Mouse (Mus musculus): Measurements from ENCODE around the gene Slc15a3. TPM values are rescaled to one million over a fixed set of nuclear protein-coding genes. Genes with fewer than 3 reads are reported as not detected.

The Slc15a3 gene
- total and polyA plus RNA-seq, 3 experiments = 0.02 to 0.05 TPM; not detected in 1

- ATAC-seq (ENCODE audit: extremely low read depth, insufficient number of reproducible peaks, low FRiP score, poor library complexity, severe bottlenecking) = no peak
- H3K27me3 ChIP-seq (ENCODE audit: insufficient read depth, low read length) = peaks cover 11% of the 10 kb centered on the region
- H3K4me3 ChIP-seq (ENCODE audit: low read depth, low read length) = no peak overlapping the region
- H3K36me3 ChIP-seq (replicated peaks) = no peaks in the 10 kb centered on the region
- no peaks in the 10 kb centered on the region for H3K9me3 ChIP-seq (replicated peaks)
- DNase-seq (ENCODE audit: low spot score) = no peak
- no peak for TF ChIP-seq POLR2AphosphoS5 (IDR thresholded peaks at IDR 0.05; ENCODE audit: insufficient replicate concordance, low read depth, low read length)
- TF ChIP-seq GATA2 (IDR thresholded peaks at IDR 0.05; ENCODE audit: borderline replicate concordance, low read depth, low read length) = no peak
- no peak for TF ChIP-seq TAL1 (conservative IDR thresholded peaks at IDR 0.05; ENCODE audit: low read depth, low read length)
- TF ChIP-seq CTCF (IDR thresholded peaks at IDR 0.05; ENCODE audit: low read depth, low read length) = no peak
- TF ChIP-seq GATA1 (IDR thresholded peaks at IDR 0.05; ENCODE audit: borderline replicate concordance, low read length) = no peak
- no peaks in the 10 kb centered on the region; the same call in 1 of the 2 replicates for H3K4me1 ChIP-seq (ENCODE audit: insufficient read depth, low read depth, low read length)
Measured at GRCm38 (mm10) chr19:10841721-10842626, 2.4 kb downstream of the Slc15a3 start.

GRCm38 (mm10) chr19:10842914-10843313 is 3.4 kb downstream of the Slc15a3 start:
- no peak for DNase-seq (ENCODE audit: low spot score)
- H3K4me3 ChIP-seq (ENCODE audit: low read depth, low read length) = no peak overlapping the region
- H3K36me3 ChIP-seq (replicated peaks) = no peaks in the 10 kb centered on the region
- TF ChIP-seq POLR2AphosphoS5 (IDR thresholded peaks at IDR 0.05; ENCODE audit: insufficient replicate concordance, low read depth, low read length) (no peak), GATA2 (IDR thresholded peaks at IDR 0.05; ENCODE audit: borderline replicate concordance, low read depth, low read length) (no peak), GATA1 (IDR thresholded peaks at IDR 0.05; ENCODE audit: borderline replicate concordance, low read length) (no peak), CTCF (IDR thresholded peaks at IDR 0.05; ENCODE audit: low read depth, low read length) (no peak), TAL1 (conservative IDR thresholded peaks at IDR 0.05; ENCODE audit: low read depth, low read length) (no peak)
- ATAC-seq (ENCODE audit: extremely low read depth, insufficient number of reproducible peaks, low FRiP score, poor library complexity, severe bottlenecking) = no peak
- peaks cover 11% of the 10 kb centered on the region for H3K27me3 ChIP-seq (ENCODE audit: insufficient read depth, low read length)
- H3K4me1 ChIP-seq (ENCODE audit: insufficient read depth, low read depth, low read length) = no peaks in the 10 kb centered on the region; the same call in 1 of the 2 replicates
- no peaks in the 10 kb centered on the region for H3K9me3 ChIP-seq (replicated peaks)

- no peaks in the 10 kb centered on the region for H3K9me3 ChIP-seq (replicated peaks)
- no peaks in the 10 kb centered on the region for H3K36me3 ChIP-seq (replicated peaks)
- peaks cover 15% of the 10 kb centered on the region; the same call in 1 of the 2 replicates for H3K27me3 ChIP-seq (ENCODE audit: insufficient read depth, low read length)
- H3K4me1 ChIP-seq (ENCODE audit: insufficient read depth, low read depth, low read length) = no peaks in the 10 kb centered on the region; the same call in 1 of the 2 replicates
- H3K4me3 ChIP-seq (ENCODE audit: low read depth, low read length) = no peak overlapping the region
- DNase-seq (ENCODE audit: low spot score) = no peak
- TF ChIP-seq TAL1 (conservative IDR thresholded peaks at IDR 0.05; ENCODE audit: low read depth, low read length) (no peak), GATA2 (IDR thresholded peaks at IDR 0.05; ENCODE audit: borderline replicate concordance, low read depth, low read length) (no peak), POLR2AphosphoS5 (IDR thresholded peaks at IDR 0.05; ENCODE audit: insufficient replicate concordance, low read depth, low read length) (no peak), GATA1 (IDR thresholded peaks at IDR 0.05; ENCODE audit: borderline replicate concordance, low read length) (no peak), CTCF (IDR thresholded peaks at IDR 0.05; ENCODE audit: low read depth, low read length) (no peak)
- no peak for ATAC-seq (ENCODE audit: extremely low read depth, insufficient number of reproducible peaks, low FRiP score, poor library complexity, severe bottlenecking)
Measured at GRCm38 (mm10) chr19:10844206-10844605, 4.7 kb downstream of the Slc15a3 start.

GRCm38 (mm10) chr19:10845454-10845853 is 5.9 kb downstream of the Slc15a3 start:
- no peaks in the 10 kb centered on the region for H3K36me3 ChIP-seq (replicated peaks)
- H3K9me3 ChIP-seq (replicated peaks) = no peaks in the 10 kb centered on the region
- TF ChIP-seq POLR2AphosphoS5 (IDR thresholded peaks at IDR 0.05; ENCODE audit: insufficient replicate concordance, low read depth, low read length) (no peak), TAL1 (conservative IDR thresholded peaks at IDR 0.05; ENCODE audit: low read depth, low read length) (no peak), CTCF (IDR thresholded peaks at IDR 0.05; ENCODE audit: low read depth, low read length) (no peak), GATA2 (IDR thresholded peaks at IDR 0.05; ENCODE audit: borderline replicate concordance, low read depth, low read length) (no peak), GATA1 (IDR thresholded peaks at IDR 0.05; ENCODE audit: borderline replicate concordance, low read length) (no peak)
- peaks cover 17% of the 10 kb centered on the region; the same call in 1 of the 2 replicates for H3K27me3 ChIP-seq (ENCODE audit: insufficient read depth, low read length)
- ATAC-seq (ENCODE audit: extremely low read depth, insufficient number of reproducible peaks, low FRiP score, poor library complexity, severe bottlenecking) (no peak), DNase-seq (ENCODE audit: low spot score) (no peak)
- no peak overlapping the region for H3K4me3 ChIP-seq (ENCODE audit: low read depth, low read length)
- no peaks in the 10 kb centered on the region; the same call in 1 of the 2 replicates for H3K4me1 ChIP-seq (ENCODE audit: insufficient read depth, low read depth, low read length)

GRCm38 (mm10) chr19:10846150-10846549 is 6.6 kb downstream of the Slc15a3 start:
- H3K36me3 ChIP-seq (replicated peaks) = no peaks in the 10 kb centered on the region
- no peak for ATAC-seq (ENCODE audit: extremely low read depth, insufficient number of reproducible peaks, low FRiP score, poor library complexity, severe bottlenecking)

More at GRCm38 (mm10) chr19:10846150-10846549, 6.6 kb downstream of the Slc15a3 start:
- DNase-seq (ENCODE audit: low spot score) = no peak
- no peaks in the 10 kb centered on the region for H3K9me3 ChIP-seq (replicated peaks)
- H3K27me3 ChIP-seq (ENCODE audit: insufficient read depth, low read length) = peaks cover 17% of the 10 kb centered on the region; the same call in 1 of the 2 replicates
- H3K4me3 ChIP-seq (ENCODE audit: low read depth, low read length) = no peak overlapping the region
- no peaks in the 10 kb centered on the region; the same call in 1 of the 2 replicates for H3K4me1 ChIP-seq (ENCODE audit: insufficient read depth, low read depth, low read length)
- TF ChIP-seq GATA2 (IDR thresholded peaks at IDR 0.05; ENCODE audit: borderline replicate concordance, low read depth, low read length) (no peak), GATA1 (IDR thresholded peaks at IDR 0.05; ENCODE audit: borderline replicate concordance, low read length) (no peak), POLR2AphosphoS5 (IDR thresholded peaks at IDR 0.05; ENCODE audit: insufficient replicate concordance, low read depth, low read length) (no peak), CTCF (IDR thresholded peaks at IDR 0.05; ENCODE audit: low read depth, low read length) (no peak), TAL1 (conservative IDR thresholded peaks at IDR 0.05; ENCODE audit: low read depth, low read length) (no peak)

All from G1E (cell line).